ENCODE assay signal across 15 mouse cellular contexts in genomic region chr2:28911331-28912038, GRCm38 (mm10). TPM values are rescaled to one million over a fixed set of nuclear protein-coding genes. Genes with fewer than 3 reads are reported as not detected.
DNase-seq lines count a peak whose midpoint lies in the region; ATAC-seq and TF ChIP-seq lines count a peak whose summit lies in the region.
"Had no signal": no experiment of that assay in that cellular context is flagged by ENCODE, and none has a peak within 500 bp of the region (broad histone marks: within the 10 kb centered on the region; RNA-seq: fewer than 3 reads in every experiment).

No protein-coding gene starts in this region.

- no peak for TF ChIP-seq CTCF in left cerebral cortex, adult 2 months (IDR thresholded peaks at IDR 0.05)

- H3K27me3 ChIP-seq in heart, embryonic 13.5 days (replicated peaks): peaks cover 100% of the 10 kb centered on the region
- peaks cover 100% of the 10 kb centered on the region for H3K27me3 ChIP-seq in embryonic facial prominence, embryonic 12.5 days
- H3K27me3 ChIP-seq in hindbrain, embryonic 15.5 days: peaks cover 90% of the 10 kb centered on the region
- H3K27me3 ChIP-seq in neural tube, embryonic 11.5 days (ENCODE audit: control insufficient read depth, insufficient read depth, low read length): peaks cover 95% of the 10 kb centered on the region

- H3K9me3 ChIP-seq in heart, embryonic 13.5 days: no peaks in the 10 kb centered on the region
- no peaks in the 10 kb centered on the region for H3K9me3 ChIP-seq in embryonic facial prominence, embryonic 12.5 days
- H3K9me3 ChIP-seq in hindbrain, embryonic 15.5 days: no peaks in the 10 kb centered on the region
- H3K9me3 ChIP-seq in neural tube, embryonic 11.5 days (ENCODE audit: control insufficient read depth, low read length): no peaks in the 10 kb centered on the region
- H3K9me3 ChIP-seq: limb, embryonic 12.5 days had no signal

- WGBS in heart, embryonic 13.5 days: 1% methylated on average over 44 of the region's 44 CpGs
- under 1% methylated on average over 44 of the region's 44 CpGs for WGBS in embryonic facial prominence, embryonic 12.5 days
- under 1% methylated on average over 44 of the region's 44 CpGs for WGBS in hindbrain, embryonic 15.5 days
- under 1% methylated on average over 44 of the region's 44 CpGs for WGBS in neural tube, embryonic 11.5 days

- peaks cover 24% of the 10 kb centered on the region for H3K4me1 ChIP-seq in heart, embryonic 13.5 days
- H3K4me1 ChIP-seq in embryonic facial prominence, embryonic 12.5 days: peaks cover 20% of the 10 kb centered on the region
- H3K4me1 ChIP-seq in hindbrain, embryonic 15.5 days (replicated peaks): peaks cover 21% of the 10 kb centered on the region
- peaks cover 28% of the 10 kb centered on the region for H3K4me1 ChIP-seq in neural tube, embryonic 11.5 days (ENCODE audit: control insufficient read depth, insufficient read depth, low read length)

- no peak overlapping the region for H3K4me2 ChIP-seq in heart, embryonic 13.5 days
- no peak overlapping the region for H3K4me2 ChIP-seq in embryonic facial prominence, embryonic 12.5 days (replicated peaks)
- peak overlapping the region; percentile 48 for H3K4me2 ChIP-seq in hindbrain, embryonic 15.5 days
- peak overlapping the region; percentile 25 for H3K4me2 ChIP-seq in neural tube, embryonic 11.5 days (ENCODE audit: low read depth)
- H3K4me2 ChIP-seq: limb, embryonic 12.5 days had no signal

- no peak for ATAC-seq in heart, embryonic 13.5 days (ENCODE audit: extremely low read depth, insufficient number of reproducible peaks, low FRiP score, low TSS enrichment)
- ATAC-seq in embryonic facial prominence, embryonic 12.5 days (ENCODE audit: insufficient number of reproducible peaks, insufficient read depth, low FRiP score, low TSS enrichment): no peak
- ATAC-seq in hindbrain, embryonic 15.5 days (ENCODE audit: low FRiP score, low read depth): no peak
- ATAC-seq in neural tube, embryonic 11.5 days (ENCODE audit: insufficient read depth, low FRiP score, low TSS enrichment): no peak

- no peak for DNase-seq in heart, postnatal 36 days
- DNase-seq in neural tube, embryonic 11.5 days (ENCODE audit: low spot score): peak; percentile 45
- no peak for DNase-seq in gastrocnemius, postnatal 14 days
- no peak for DNase-seq in urinary bladder, adult 2 months (ENCODE audit: low spot score)
- DNase-seq in left cerebral cortex, adult 2 months (ENCODE audit: extremely low spot score in 1 of 2, low spot score in 2 of 2): no peak
- DNase-seq: adrenal gland, adult 2 months; cerebellum, adult 9-10 months; heart, postnatal 14 days; lung, postnatal 10 days had no signal

- H3K36me3 ChIP-seq in heart, embryonic 13.5 days: 0 out of 2 replicates have a peak, but pooled peaks cover 3% of the 10 kb centered on the region
- no peaks in the 10 kb centered on the region for H3K36me3 ChIP-seq in embryonic facial prominence, embryonic 12.5 days
- H3K36me3 ChIP-seq in hindbrain, embryonic 15.5 days: no peaks in the 10 kb centered on the region
- H3K36me3 ChIP-seq in neural tube, embryonic 11.5 days (ENCODE audit: control insufficient read depth, insufficient read depth, low read length): no peaks in the 10 kb centered on the region

- intact Hi-C loops in heart, postnatal 36 days (cut with DNase I): no loop called here
- intact Hi-C loops in gastrocnemius, postnatal 14 days (cut with DNase I; ENCODE audit: low total_unique reads): no loop called here
- intact Hi-C loops in left cerebral cortex, adult 2 months (cut with DNase I): no loop called here

- H3K27ac ChIP-seq in heart, embryonic 13.5 days (replicated peaks): no peak overlapping the region
- no peak overlapping the region for H3K27ac ChIP-seq in embryonic facial prominence, embryonic 12.5 days
- peak overlapping the region; percentile 48; the same call in 1 of the 2 replicates for H3K27ac ChIP-seq in hindbrain, embryonic 15.5 days (replicated peaks)
- H3K27ac ChIP-seq in neural tube, embryonic 11.5 days (ENCODE audit: low read depth, low read length): no peak overlapping the region
- H3K27ac ChIP-seq in left cerebral cortex, adult 2 months: no peak overlapping the region
- H3K27ac ChIP-seq: limb, embryonic 12.5 days had no signal

- no peak overlapping the region for H3K9ac ChIP-seq in heart, embryonic 13.5 days
- H3K9ac ChIP-seq in embryonic facial prominence, embryonic 12.5 days: no peak overlapping the region
- 0 out of 2 replicates have a peak overlapping the region, but pooled peaks have one; percentile 9 for H3K9ac ChIP-seq in hindbrain, embryonic 15.5 days
- H3K9ac ChIP-seq in neural tube, embryonic 11.5 days (ENCODE audit: low read length): 0 out of 2 replicates have a peak overlapping the region, but pooled peaks have one; percentile 32
- H3K9ac ChIP-seq: limb, embryonic 12.5 days had no signal

- peak overlapping the region; percentile 14 for H3K4me3 ChIP-seq in heart, embryonic 13.5 days
- H3K4me3 ChIP-seq in embryonic facial prominence, embryonic 12.5 days: 0 out of 2 replicates have a peak overlapping the region, but pooled peaks have one; percentile 11
- H3K4me3 ChIP-seq in hindbrain, embryonic 15.5 days: peak overlapping the region; percentile 34
- H3K4me3 ChIP-seq in neural tube, embryonic 11.5 days (ENCODE audit: low read depth, low read length): peak overlapping the region; percentile 23
- H3K4me3 ChIP-seq in left cerebral cortex, adult 2 months: no peak overlapping the region
- H3K4me3 ChIP-seq: limb, embryonic 12.5 days had no signal

RNA-seq across cellular contexts. Expression of gene Barhl1, which starts 5.0 kb away (rescaled TPM):
- polyA plus RNA-seq in heart, embryonic 13.5 days (2015; fragmentation: Nextera tagmentation; extraction: Ambion mirVana): not detected in 2 replicates
- not detected for total RNA-seq in heart, postnatal 36 days (2021)
- 0.29 and 1.5 TPM in 2 replicates for polyA plus RNA-seq in embryonic facial prominence, embryonic 12.5 days (2016; fragmentation: Nextera tagmentation; extraction: Ambion mirVana)
- polyA plus RNA-seq in hindbrain, embryonic 15.5 days (2015; fragmentation: Nextera tagmentation; extraction: Ambion mirVana): 43.3 and 60.4 TPM in 2 replicates
- polyA plus RNA-seq in neural tube, embryonic 11.5 days (2014; fragmentation: Nextera tagmentation; extraction: Ambion mirVana): 9.2 and 10.2 TPM in 2 replicates
- not detected for total RNA-seq in gastrocnemius, postnatal 14 days (2021)
- 0.06 TPM in 1 of 2 replicates, not detected in the other for polyA plus RNA-seq in urinary bladder, adult 2 months (2012; rRNA removed)
- total RNA-seq in left cerebral cortex, adult 2 months (2021): not detected
- total RNA-seq: adrenal gland, adult 2 months; heart, postnatal 14 days had no signal
- polyA plus RNA-seq: limb, embryonic 12.5 days; small intestine, adult 2 months; thymus, postnatal 0 days had no signal

Comparison
In these comparisons a context has a peak if more than half of its experiments do, and no peak if none do; other contexts are left out.
1. H3K4me2 ChIP-seq: peak in hindbrain, embryonic 15.5 days (single experiment) and neural tube, embryonic 11.5 days (single experiment); none in heart, embryonic 13.5 days (single experiment) and embryonic facial prominence, embryonic 12.5 days (single experiment).
2. H3K9ac ChIP-seq: peak in hindbrain, embryonic 15.5 days (single experiment) and neural tube, embryonic 11.5 days (single experiment); none in heart, embryonic 13.5 days (single experiment) and embryonic facial prominence, embryonic 12.5 days (single experiment).